Mouse (Mus musculus) stomach, embryonic 14.5 days (tissue): ENCODE results near the gene Itprid1. TPM values are rescaled to one million over a fixed set of nuclear protein-coding genes. Genes with fewer than 3 reads are reported as not detected.
A peak's percentile ranks its signal among the peaks of the same experiment; 100 is the strongest.

ENCODE experiments used
- ATAC-seq: fragments of 200-750 bp; cut with Nextera tagmentation; 2 replicates; pipeline ENCODE4 v1.8.0; 2017; ENCODE audit warnings: low read depth, moderate TSS enrichment; ENCODE audit not compliant: insufficient number of reproducible peaks, insufficient read depth, low FRiP score
- H3K27ac ChIP-seq: fragments of 300-500 bp; sonication (generic); 2 replicates; pipeline ENCODE4 v1.5.1; 2014; ENCODE audit warnings: mild to moderate bottlenecking, low read length, moderate library complexity, mixed read lengths
- H3K27me3 ChIP-seq: fragments of 300-500 bp; sonication (generic); 2 replicates; pipeline ENCODE4 v1.6.1; 2014; ENCODE audit warnings: low read length, control low read depth, mixed read lengths; ENCODE audit not compliant: control insufficient read depth, insufficient read depth
- H3K36me3 ChIP-seq: fragments of 300-500 bp; sonication (generic); 2 replicates; pipeline ENCODE4 v1.6.1; 2014; ENCODE audit warnings: mild to moderate bottlenecking, control low read depth, low read length, moderate library complexity, mixed read lengths; ENCODE audit not compliant: control insufficient read depth, insufficient read depth
- H3K4me1 ChIP-seq: fragments of 300-500 bp; sonication (generic); 2 replicates; pipeline ENCODE4 v1.6.1; 2014; ENCODE audit warnings: low read length, control low read depth, mixed read lengths; ENCODE audit not compliant: control insufficient read depth, insufficient read depth
- H3K4me2 ChIP-seq: fragments of 300-500 bp; sonication (generic); replicated peaks from 2 replicates; pipeline ENCODE4 v1.6.1; 2014; ENCODE audit warnings: low read depth, low read length, control low read depth
- H3K4me3 ChIP-seq: fragments of 300-500 bp; sonication (generic); 2 replicates; pipeline ENCODE4 v1.5.1; 2014; ENCODE audit warnings: low read depth, low read length, control low read depth
- H3K9ac ChIP-seq: fragments of 300-500 bp; sonication (generic); replicated peaks from 2 replicates; pipeline ENCODE4 v1.6.1; 2014; ENCODE audit warnings: low read depth, mild to moderate bottlenecking, control low read depth, low read length, moderate library complexity, mixed read lengths
- H3K9me3 ChIP-seq: fragments of 300-500 bp; sonication (generic); 2 replicates; pipeline ENCODE4 v1.6.1; 2016; ENCODE audit warnings: low read depth, low read length, control low read depth; ENCODE audit not compliant: control insufficient read depth
- WGBS: fragments of 180-500 bp; shearing (Covaris S2); extraction: QIAGEN DNeasy Blood & Tissue Kit; methylation state at CpG from one replicate; pipeline ENCODE4 v1.1.7; 2014; 5-methylcytosine and 5-hydroxymethylcytosine counted together
- polyA plus RNA-seq: library from polyadenylated mRNA; unstranded; fragments of >200 nt; fragmentation: Nextera tagmentation; extraction: Ambion mirVana; gene quantifications from 2 replicates; pipeline ENCODE4 v1.2.1, GENCODE M21; 2014

Itprid1 gene
- 0.09 and 0.36 TPM in 2 replicates for polyA plus RNA-seq

DNA sequence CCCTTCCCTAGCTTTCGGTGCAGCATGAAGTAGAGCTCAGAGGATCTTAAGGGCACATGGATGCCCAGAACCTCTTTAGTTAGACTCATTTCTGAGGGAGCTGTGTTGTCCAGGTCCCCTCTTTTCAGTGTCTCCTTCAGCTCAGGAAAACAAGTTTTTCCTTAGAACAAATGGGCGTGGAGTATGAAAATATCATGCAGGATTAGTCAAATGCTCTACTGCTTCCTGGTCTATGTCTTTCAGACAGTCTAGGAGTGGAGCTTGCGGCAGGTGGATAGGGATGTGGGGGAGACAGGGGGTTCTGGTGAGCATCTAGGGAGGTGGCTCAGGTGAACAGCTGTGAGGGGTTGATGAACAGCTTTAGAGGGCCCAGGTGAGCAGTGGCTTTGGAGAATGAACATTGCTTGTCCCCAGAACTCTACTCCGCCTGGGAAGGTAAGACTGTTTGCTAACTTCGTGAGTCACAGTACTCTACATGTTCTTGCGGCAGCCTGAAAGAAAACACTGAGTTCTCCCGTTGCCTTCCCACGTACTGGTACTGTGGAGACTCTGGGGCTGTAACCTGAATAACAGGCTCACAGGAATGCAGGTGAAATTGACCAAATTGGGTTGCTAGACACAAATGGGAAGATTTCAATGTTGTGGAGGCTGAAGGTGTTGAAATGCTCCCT is at the start of gene Itprid1:
Itprid1 (plus strand) TSS at position 246 of the 671 bp plus-strand sequence.
- no peak within 1 kb of the TSS for H3K27ac ChIP-seq
- ATAC-seq, result peak; percentile 37; the same call in 1 of the 2 replicates
- 72% methylated on average over 8 of the region's 8 CpGs for WGBS

DNA sequence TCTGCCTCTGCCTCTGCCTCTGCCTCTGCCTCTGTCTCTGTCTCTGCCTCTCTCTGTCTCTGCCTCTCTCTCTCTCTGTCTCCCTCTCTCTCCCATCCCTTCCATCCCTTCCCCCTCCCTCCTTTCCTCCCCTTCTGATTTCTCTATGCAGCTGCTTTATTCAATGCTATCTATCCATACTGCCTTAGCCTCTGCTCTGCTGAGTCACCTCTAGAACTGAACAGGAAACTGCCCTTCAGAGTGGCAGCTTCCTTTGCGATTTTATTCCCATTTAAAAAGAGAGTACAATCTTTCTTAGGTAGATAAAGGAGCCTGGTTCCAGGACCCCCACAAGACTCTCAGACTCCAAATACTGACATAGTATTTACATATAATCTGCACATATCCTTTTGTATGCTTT is 47.1 kb upstream of the Itprid1 start:
- no peak overlapping the region for H3K27ac ChIP-seq
- no peaks in the 10 kb centered on the region for H3K36me3 ChIP-seq
- no peak overlapping the region for H3K4me3 ChIP-seq
- no peak for ATAC-seq
- H3K27me3 ChIP-seq, result no peaks in the 10 kb centered on the region
- H3K4me2 ChIP-seq, result no peak overlapping the region
- H3K9me3 ChIP-seq, result no peaks in the 10 kb centered on the region
- 56% methylated on average over 1 of the region's 1 CpGs for WGBS
- no peak overlapping the region for H3K9ac ChIP-seq
- peaks cover 4% of the 10 kb centered on the region; the same call in 1 of the 2 replicates for H3K4me1 ChIP-seq

More for the DNA sequence above, at the start of gene Itprid1:
- Histone ChIP-seq H3K4me3 (no peak within 1 kb of the TSS), H3K9me3 (no peaks in the 10 kb centered on the region), H3K4me1 (no peaks in the 10 kb centered on the region), H3K36me3 (no peaks in the 10 kb centered on the region), H3K4me2 (no peak within 1 kb of the TSS), H3K9ac (no peak within 1 kb of the TSS), H3K27me3 (no peaks in the 10 kb centered on the region)

DNA sequence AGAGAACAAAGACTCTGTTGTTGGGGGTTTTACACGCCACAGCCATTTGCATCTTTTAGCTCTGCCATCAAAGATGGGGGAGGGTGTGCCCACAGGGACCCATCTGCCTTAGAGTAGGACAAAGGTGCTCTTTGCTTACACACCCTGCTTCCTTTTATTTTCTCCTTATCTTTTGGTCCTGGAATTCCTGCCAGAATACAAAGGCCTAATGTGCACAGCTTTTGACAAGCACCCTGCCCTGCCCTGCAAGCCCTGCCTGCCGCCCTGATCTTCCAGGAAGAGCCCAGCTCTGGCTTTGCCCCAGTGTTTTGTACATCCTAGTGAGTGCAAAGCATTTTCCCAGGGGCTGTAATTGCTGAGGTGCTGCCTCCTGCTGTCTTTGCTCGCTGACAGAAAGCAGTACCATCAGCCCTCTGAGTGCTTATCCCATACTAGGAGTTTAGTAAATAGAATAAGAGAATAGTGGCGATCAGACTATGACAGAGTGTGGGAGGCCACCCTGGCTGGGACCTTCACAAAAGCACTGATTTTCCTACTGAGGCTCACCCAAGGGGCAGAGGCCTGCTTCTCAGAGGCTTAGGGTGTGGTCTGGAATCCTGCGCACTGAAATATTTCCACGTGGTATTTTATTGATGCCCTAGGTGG is 44.7 kb upstream of the Itprid1 start:
- 16% methylated on average over 6 of the region's 6 CpGs for WGBS
- H3K36me3 ChIP-seq, result no peaks in the 10 kb centered on the region
- no peak overlapping the region for H3K27ac ChIP-seq
- peak; percentile 53; the same call in 1 of the 2 replicates for ATAC-seq
- no peak overlapping the region for H3K4me2 ChIP-seq
- H3K4me1 ChIP-seq, result peaks cover 4% of the 10 kb centered on the region; the same call in 1 of the 2 replicates
- H3K4me3 ChIP-seq, result no peak overlapping the region
- no peaks in the 10 kb centered on the region for H3K27me3 ChIP-seq
- H3K9ac ChIP-seq, result no peak overlapping the region
- no peaks in the 10 kb centered on the region for H3K9me3 ChIP-seq

DNA sequence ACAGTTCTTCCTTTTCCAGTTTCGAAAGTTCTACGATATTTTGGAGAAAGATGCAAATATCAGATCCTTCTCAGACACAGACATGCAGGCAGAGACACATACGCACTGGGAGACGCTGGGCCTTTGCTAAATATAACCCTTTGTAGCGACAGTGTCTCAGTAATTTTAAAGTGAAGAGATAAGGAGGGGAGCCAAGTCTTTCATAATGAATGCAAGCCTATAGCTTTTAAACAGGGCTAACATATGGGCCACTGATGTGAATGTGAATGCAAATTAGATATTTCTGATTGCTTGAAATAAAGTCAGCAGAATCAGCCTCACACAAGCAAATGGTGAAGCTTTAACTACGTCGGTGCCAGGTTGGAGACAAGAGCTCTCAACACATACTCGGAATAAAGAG is 44.2 kb upstream of the Itprid1 start:
- no peak overlapping the region for H3K4me3 ChIP-seq
- H3K9me3 ChIP-seq, result no peaks in the 10 kb centered on the region
- H3K36me3 ChIP-seq, result no peaks in the 10 kb centered on the region
- no peak overlapping the region for H3K27ac ChIP-seq
- no peak overlapping the region for H3K9ac ChIP-seq
- 56% methylated on average over 8 of the region's 8 CpGs for WGBS
- no peaks in the 10 kb centered on the region for H3K27me3 ChIP-seq
- ATAC-seq, result no peak
- H3K4me1 ChIP-seq, result peaks cover 4% of the 10 kb centered on the region; the same call in 1 of the 2 replicates
- H3K4me2 ChIP-seq, result no peak overlapping the region

DNA sequence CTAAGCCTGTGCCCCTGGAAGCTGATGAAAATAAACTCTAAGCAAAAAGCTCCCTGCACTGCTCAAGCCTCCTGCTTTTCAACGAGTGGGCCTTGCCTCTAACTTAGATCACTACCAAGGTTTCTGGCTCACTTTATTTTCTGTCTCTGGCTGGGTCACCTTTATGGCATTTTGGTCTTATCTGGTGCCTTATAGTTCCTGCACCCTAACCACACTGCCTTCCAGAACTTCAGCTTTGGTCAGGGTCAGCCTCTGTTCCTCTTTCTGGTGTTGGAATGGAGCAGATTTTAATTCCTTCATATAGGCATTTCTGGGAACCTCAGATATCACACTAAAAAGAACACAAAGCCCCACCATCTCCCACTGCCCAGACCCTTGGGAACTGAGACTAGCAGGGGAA is 34.0 kb upstream of the Itprid1 start:
- Histone ChIP-seq H3K9ac (no peak overlapping the region), H3K27me3 (no peaks in the 10 kb centered on the region), H3K27ac (no peak overlapping the region), H3K4me2 (no peak overlapping the region), H3K4me1 (no peaks in the 10 kb centered on the region), H3K9me3 (no peaks in the 10 kb centered on the region), H3K36me3 (no peaks in the 10 kb centered on the region), H3K4me3 (no peak overlapping the region)
- ATAC-seq, result no peak
- WGBS, result 61% methylated on average over 1 of the region's 1 CpGs

DNA sequence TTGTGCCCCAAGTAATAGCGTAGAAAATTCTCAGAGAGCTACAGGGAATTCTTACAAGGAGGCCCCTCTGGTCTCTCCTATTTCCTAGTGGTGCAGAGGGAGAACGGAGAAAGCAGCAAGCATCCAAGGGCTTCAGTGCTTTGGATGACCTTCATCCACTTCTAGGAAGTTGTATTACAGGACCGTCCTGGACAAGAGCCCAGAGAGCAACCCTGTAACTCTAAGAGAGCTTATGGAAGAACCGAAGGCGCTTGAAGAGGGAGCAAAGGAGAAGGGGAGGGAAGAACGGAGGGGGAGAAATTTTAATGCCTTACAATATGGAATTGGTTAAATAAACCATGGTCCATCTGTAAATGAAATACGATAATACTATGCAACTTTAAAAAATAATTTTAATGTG is 33.3 kb upstream of the Itprid1 start:
- no peaks in the 10 kb centered on the region for H3K9me3 ChIP-seq
- no peaks in the 10 kb centered on the region for H3K27me3 ChIP-seq
- H3K36me3 ChIP-seq, result no peaks in the 10 kb centered on the region
- WGBS, result 59% methylated on average over 7 of the region's 7 CpGs
- no peak for ATAC-seq
- H3K4me2 ChIP-seq, result no peak overlapping the region
- no peak overlapping the region for H3K9ac ChIP-seq
- H3K4me1 ChIP-seq, result no peaks in the 10 kb centered on the region
- no peak overlapping the region for H3K4me3 ChIP-seq
- H3K27ac ChIP-seq, result no peak overlapping the region

DNA sequence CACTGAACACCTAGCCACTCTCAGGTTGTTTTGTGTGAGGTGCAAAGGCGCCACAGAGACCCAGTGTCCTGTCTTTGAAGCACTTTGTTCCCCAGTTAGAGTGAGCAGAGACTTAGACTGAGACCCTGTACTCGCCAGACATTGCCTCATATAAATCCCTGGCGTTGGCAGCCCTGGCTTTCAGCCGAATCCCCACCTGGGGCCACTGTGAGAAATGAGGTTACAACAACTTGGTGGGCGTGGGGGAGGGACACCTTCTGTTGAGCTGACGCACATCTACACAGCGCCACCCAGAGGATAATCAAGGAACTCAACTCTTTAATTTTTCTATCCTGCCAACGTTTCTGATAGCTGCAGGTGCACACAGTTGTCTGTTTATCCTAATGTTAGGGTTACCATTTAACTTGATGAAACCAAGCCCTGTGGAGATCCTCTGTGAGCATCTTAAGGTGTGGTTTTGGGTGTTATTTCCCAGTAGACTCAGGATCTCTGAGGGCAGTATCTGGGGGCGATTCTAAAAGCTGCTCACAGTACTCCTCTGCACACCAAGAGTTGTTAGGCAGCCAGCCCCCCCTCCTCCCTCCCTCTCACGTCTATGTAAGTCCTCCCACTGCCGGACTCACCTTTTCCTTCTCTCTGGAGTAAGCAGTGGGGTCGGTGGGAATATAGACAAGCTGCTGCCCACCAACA is 32.6 kb upstream of the Itprid1 start:
- 27% methylated on average over 12 of the region's 12 CpGs for WGBS
- no peak overlapping the region for H3K4me2 ChIP-seq

DNA sequence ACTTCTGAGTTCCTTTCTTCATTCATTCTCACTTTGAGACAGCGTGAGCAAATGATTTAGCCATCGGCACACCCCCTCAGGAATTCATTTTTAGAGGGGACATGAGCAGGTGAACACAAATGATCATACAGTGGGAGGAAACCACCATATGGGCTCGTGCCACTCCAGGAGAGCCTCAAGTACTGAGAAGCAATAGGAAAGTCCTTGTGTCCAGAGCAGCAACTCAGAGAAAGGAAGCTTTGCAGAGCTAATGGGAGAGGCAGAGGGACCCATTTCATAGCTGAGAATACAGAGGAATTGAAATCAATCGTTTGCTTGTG is 32.1 kb upstream of the Itprid1 start:
- Histone ChIP-seq H3K9me3 (no peaks in the 10 kb centered on the region), H3K27me3 (no peaks in the 10 kb centered on the region), H3K4me3 (no peak overlapping the region), H3K4me2 (no peak overlapping the region), H3K36me3 (no peaks in the 10 kb centered on the region), H3K4me1 (no peaks in the 10 kb centered on the region), H3K9ac (no peak overlapping the region), H3K27ac (no peak overlapping the region)
- no peak for ATAC-seq
- WGBS, result 89% methylated on average over 4 of the region's 4 CpGs

More for the DNA sequence above, 32.6 kb upstream of the Itprid1 start:
- Histone ChIP-seq H3K4me1 (no peaks in the 10 kb centered on the region), H3K9me3 (no peaks in the 10 kb centered on the region), H3K9ac (no peak overlapping the region), H3K27ac (no peak overlapping the region), H3K27me3 (no peaks in the 10 kb centered on the region), H3K36me3 (no peaks in the 10 kb centered on the region), H3K4me3 (no peak overlapping the region)
- no peak for ATAC-seq
